Mouse (Mus musculus) megakaryocyte progenitor cell, adult 5-6 weeks (primary cell): ENCODE data around the gene Rtn3. TPM values are rescaled to one million over a fixed set of nuclear protein-coding genes. Genes with fewer than 3 reads are reported as not detected.
A peak's percentile ranks its signal among the peaks of the same experiment; 100 is the strongest.

Source experiments
- ATAC-seq: replicated peaks from 2 replicates; pipeline ENCODE4 v1.8.0; 2016; ENCODE audit warnings: mild to moderate bottlenecking, moderate TSS enrichment, inconsistent platforms; ENCODE audit not compliant: poor library complexity
- total RNA-seq, 2 experiments: library from RNA; stranded (forward) in 1 of 2; stranded (reverse) in 1 of 2; fragments of 157-497, 149-512 nt in 1 of 2; fragments of 200-1000 nt in 1 of 2; gene quantifications; 2 replicates each; pipeline versions ENCODE4 v1.2.3 to v1.2.4; 2015 to 2017

The Rtn3 gene
- total RNA-seq, 2 experiments from 2014 or later, result 85.5 to 281 TPM

DNA sequence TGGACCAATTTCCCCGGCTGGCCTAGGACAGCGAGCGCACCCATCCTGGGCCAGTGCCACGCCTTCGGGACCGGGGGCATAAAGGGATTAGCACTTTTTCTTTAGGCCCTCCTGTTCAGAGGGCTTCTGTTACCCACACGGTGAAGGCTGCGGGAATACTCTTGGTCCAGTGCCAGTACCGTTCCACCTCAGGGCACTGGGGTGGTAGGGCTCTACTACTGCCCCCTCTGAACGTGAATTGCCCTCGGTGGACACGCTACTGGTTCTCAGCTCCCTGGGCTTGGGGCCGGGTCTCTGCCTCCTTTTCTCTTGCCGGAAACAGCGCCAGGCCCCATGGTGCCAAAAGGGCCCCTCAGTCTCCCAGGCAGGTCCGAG is 59.4 kb downstream of the Rtn3 start:
- no peak for ATAC-seq

- ATAC-seq, result no peak
Measured at GRCm38 (mm10) chr19:7423028-7423655, 59.9 kb downstream of the Rtn3 start.

- ATAC-seq, result no peak
Measured at GRCm38 (mm10) chr19:7422656-7423027, 60.4 kb downstream of the Rtn3 start.

- ATAC-seq, result no peak
Measured at GRCm38 (mm10) chr19:7421602-7422591, 61.2 kb downstream of the Rtn3 start.

DNA sequence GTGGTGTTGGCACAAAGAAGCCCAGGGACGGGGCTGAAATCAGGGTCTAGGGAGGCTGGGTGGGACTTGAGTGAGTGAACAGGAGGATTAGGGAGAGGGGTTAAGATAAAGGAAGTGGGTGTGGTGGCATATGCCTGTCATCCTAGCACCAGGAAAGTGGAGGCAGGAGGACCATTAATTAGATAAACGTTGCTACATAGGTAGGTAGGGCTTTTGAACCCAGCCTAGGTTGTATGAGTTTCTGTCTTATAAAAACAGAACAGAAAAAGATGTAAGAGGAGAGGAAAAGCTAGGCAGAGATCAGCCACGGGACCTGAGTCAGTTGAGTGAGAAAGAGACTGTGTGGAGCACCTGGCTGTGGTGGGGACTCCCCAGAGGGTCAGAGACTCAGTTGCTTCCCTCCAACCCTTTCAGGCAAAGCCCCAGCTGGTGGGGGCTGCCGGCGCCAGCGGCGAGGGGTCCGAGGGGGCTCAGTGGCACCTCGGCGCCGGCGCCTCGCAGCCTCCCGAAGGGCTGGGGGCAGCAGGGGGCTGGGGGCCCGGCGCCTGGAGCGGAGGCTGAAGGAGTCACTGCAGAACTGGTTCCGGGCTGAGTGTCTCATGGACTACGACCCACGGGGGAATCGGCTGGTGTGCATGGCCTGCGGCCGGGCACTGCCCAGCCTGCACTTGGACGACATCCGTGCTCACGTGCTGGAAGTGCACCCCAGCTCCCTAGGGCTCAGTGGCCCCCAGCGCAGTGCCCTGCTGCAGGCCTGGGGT is 62.1 kb downstream of the Rtn3 start:
- no peak for ATAC-seq

- ATAC-seq, result no peak
Measured at GRCm38 (mm10) chr19:7420108-7420507, 63.0 kb downstream of the Rtn3 start.

- peak; percentile 61 for ATAC-seq
Measured at GRCm38 (mm10) chr19:7419134-7419533, 63.9 kb downstream of the Rtn3 start.

DNA sequence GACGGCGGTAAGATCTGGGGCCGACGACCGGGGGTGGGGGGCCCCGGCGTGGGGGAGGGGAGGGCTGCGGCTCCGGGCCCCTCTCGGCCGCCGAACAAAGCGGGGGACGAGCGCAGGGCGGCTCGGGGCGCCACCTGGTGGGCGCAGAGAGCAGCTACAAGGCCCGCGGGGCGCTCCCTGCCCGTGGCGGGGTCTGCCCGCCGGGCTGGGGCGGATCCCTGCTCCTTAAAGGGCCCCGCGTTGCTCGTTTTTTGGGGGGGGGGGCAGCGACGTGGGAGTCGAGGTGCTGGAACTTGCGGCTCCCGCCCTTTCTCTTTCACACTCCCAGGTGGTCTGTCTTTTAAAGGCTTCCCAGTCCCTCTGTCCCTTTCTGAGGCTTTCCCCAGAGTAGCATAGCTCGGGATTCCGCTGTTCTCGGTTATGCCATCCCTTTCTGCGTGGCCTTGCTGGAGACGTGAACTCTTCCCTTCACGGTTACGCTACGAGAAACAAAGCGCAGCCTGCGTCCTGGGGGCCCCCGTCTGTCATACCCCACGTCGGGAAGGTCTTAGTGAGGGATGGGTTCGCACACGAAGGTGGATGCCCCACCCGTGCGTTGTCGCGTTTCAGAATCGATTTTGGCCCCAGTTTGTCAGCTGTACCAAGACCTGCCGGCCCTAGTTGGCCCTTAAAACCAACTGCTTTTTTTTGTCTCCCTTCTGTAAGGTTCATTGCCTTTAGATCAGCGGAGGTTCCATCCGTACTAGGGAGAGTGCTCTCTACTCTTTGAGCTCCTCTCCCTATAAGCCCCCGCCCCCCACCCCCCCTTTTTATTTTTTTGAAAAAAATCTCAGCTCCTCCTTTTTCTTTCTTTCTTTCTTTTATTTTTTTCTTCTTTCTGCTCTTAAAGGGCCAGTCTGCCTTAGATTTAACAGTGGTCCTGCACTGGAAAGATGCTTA is 64.9 kb downstream of the Rtn3 start:
- ATAC-seq, result peak; percentile 79

DNA sequence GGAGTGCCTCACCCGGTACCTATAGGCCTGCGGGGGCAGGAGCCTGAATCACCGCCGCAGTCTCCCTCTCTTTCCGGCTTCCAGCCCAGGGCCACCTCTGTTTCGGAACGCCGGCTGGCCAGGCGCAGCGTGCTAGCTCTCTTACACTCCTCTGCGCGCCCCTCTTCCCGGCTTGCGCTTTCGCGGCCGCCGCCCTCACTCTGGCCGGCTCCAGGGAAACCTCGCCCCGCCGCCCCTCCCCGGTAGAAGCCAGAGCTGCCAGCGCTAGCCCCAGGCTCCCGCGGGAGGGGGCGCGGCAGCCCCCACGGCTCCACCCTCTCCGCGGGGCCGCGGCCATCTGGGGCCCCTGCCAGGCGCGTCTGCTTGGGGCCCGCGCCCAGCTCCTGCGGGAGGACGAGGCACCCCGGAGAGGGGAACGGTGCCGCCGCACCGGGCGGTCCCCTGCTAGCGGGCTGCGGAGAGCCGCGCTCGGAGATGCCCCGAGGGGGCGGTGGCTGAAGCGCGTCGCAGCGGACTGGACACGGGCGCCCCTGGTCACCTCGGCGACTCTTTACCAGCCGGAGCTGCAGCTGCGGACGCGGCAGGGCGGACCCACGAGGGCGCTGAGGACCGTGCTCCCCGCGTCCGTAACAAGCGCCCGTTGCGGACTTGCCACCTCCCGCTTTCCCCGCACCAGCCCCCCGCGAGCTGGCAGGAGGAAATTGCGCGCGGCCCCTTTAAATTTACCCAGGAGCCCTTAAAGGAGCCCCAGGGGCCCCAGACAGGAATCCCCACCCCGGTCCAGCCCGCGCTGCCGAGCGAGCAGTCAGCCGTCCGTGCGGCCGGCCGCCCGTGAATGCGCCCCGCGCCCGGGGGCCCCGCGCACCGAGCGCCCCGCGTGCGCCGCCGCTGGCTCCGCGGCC is 66.0 kb downstream of the Rtn3 start, which contains the start of gene 2700081O15Rik:
2700081O15Rik (plus strand) TSS at position 792 of the 902 bp plus-strand sequence.
- ATAC-seq, result peak; percentile 30; the same call in 1 of the 2 replicates

GRCm38 (mm10) chr19:7415916-7416833 is 66.9 kb downstream of the Rtn3 start:
- no peak for ATAC-seq

GRCm38 (mm10) chr19:7412361-7412760 is 70.7 kb downstream of the Rtn3 start:
- ATAC-seq, result no peak

DNA sequence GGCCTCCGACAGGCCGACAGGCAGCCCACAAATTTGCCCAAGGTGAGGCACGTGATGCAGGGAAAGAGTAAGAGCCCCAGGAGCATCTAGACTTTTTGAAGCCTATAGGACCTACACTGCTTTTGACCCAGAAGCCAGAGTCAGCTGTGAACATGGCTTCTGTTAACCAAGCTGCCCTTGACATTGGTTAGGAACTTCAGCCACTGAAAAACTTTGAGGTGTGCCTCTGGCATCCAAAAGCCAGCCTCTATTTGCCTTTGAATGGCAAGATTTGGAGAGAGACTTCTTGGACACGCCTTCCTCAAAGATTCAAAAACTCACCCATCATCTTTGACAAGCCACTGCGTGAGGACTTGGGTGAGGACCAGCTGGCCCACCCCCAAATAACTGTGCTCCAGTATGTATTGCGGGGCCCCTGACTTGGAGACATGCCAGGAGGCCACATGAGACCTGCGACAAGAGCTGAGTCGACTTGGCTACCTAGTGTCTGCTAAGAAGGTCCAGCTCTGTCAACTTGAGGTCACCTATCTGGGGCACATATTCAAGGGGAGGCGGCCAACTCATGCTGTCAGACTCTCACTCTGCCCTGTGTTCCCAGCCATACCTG is 78.4 kb downstream of the Rtn3 start:
- ATAC-seq, result no peak

DNA sequence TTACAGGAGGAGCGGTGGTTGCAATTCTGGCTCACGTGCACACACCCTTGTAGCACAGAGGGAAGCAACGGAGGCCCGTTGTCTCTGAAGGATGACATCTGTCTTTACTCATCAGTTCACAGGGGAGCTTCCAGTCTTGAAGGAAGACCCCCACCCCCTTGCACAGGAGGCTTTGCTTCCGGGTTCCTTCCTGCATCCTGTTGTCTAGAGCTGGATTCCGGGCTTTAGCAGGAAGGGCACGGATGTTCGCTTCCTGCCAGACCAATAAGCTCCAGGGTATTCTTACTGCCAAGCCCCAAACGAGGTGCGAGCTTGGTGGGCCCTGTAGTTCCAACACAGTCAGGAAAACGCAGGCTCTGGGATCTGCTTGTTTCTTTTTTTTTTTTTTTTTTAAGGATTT is 82.4 kb downstream of the Rtn3 start:
- ATAC-seq, result no peak

- ATAC-seq, result peak; percentile 57; the same call in 1 of the 2 replicates
Measured at GRCm38 (mm10) chr19:7398898-7399297, 84.2 kb downstream of the Rtn3 start.

- peak; percentile 61 for ATAC-seq
Measured at GRCm38 (mm10) chr19:7396867-7397826, 85.9 kb downstream of the Rtn3 start.

DNA sequence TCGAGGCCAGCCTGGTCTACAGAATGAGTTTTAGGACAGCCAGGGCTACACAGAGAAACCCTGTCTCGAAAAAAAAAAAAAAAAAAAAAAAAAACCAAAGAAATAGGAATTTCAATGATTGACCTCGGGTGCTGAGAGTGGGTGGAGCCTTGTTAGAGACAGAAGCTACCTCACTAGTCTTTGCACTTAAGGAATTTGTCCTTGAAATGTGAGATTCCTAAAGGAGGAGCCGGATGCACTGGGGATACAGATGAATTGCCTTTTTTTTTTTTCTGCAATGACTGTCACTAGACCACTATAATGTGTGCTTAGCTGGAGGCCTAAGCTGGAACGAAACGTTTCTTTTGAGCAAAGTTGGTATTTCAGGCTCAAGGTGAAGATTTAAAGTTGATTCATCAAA is 94.6 kb downstream of the Rtn3 start:
- ATAC-seq, result no peak
